Mouse (Mus musculus): Measurements from ENCODE around the gene Gm37240.
"Not testable (repeated sequence)": the region's sequence is repeated elsewhere in the genome, so short reads cannot be mapped to it uniquely, and the experiment has no call there.

The Gm37240 gene

GRCm38 (mm10) chr3:84927168-84927794 is 960.0 kb downstream of the Gm37240 start:
- DNase-seq = no peak

- no peak for DNase-seq
Measured at GRCm38 (mm10) chr3:84926140-84926539, 961.2 kb downstream of the Gm37240 start.

- DNase-seq = no peak
Measured at GRCm38 (mm10) chr3:84925229-84925628, 962.1 kb downstream of the Gm37240 start.

- DNase-seq = no peak
Measured at GRCm38 (mm10) chr3:84923670-84924069, 963.6 kb downstream of the Gm37240 start.

GRCm38 (mm10) chr3:84923256-84923655 is 964.1 kb downstream of the Gm37240 start:
- DNase-seq = no peak

GRCm38 (mm10) chr3:84921704-84922420 is 965.5 kb downstream of the Gm37240 start:
- no peak for DNase-seq

GRCm38 (mm10) chr3:84917903-84918679 is 969.2 kb downstream of the Gm37240 start:
- DNase-seq = no peak

- no peak for DNase-seq
Measured at GRCm38 (mm10) chr3:84914284-84914683, 973.0 kb downstream of the Gm37240 start.

- peak in 1 of 2 experiments; percentile 19 for DNase-seq
Measured at GRCm38 (mm10) chr3:84906528-84906927, 980.8 kb downstream of the Gm37240 start.

- no peak for DNase-seq
Measured at GRCm38 (mm10) chr3:84897952-84898351, 989.4 kb downstream of the Gm37240 start.

GRCm38 (mm10) chr3:84890983-84891382 is 996.3 kb downstream of the Gm37240 start:
- DNase-seq = no peak

- no peak for DNase-seq
Measured at GRCm38 (mm10) chr3:84889648-84890047, 997.7 kb downstream of the Gm37240 start.

GRCm38 (mm10) chr3:84883817-84884483 is 1003.4 kb downstream of the Gm37240 start:
- DNase-seq = peak; percentile 11 to 31

- no peak for DNase-seq
Measured at GRCm38 (mm10) chr3:84876211-84876610, 1011.1 kb downstream of the Gm37240 start.

- no peak for DNase-seq
Measured at GRCm38 (mm10) chr3:84875306-84875705, 1012.0 kb downstream of the Gm37240 start.

- DNase-seq = no peak
Measured at GRCm38 (mm10) chr3:84870126-84870525, 1017.2 kb downstream of the Gm37240 start.

- no peak for DNase-seq
Measured at GRCm38 (mm10) chr3:84867991-84868390, 1019.3 kb downstream of the Gm37240 start.

GRCm38 (mm10) chr3:84867434-84867975 is 1019.8 kb downstream of the Gm37240 start:
- no peak for DNase-seq

GRCm38 (mm10) chr3:84866866-84867265 is 1020.5 kb downstream of the Gm37240 start:
- DNase-seq = no peak

- DNase-seq = no peak
Measured at GRCm38 (mm10) chr3:84865684-84866083, 1021.6 kb downstream of the Gm37240 start.

- not testable (repeated sequence) for DNase-seq
Measured at GRCm38 (mm10) chr3:84861817-84862216, 1025.5 kb downstream of the Gm37240 start.

GRCm38 (mm10) chr3:84860669-84861068 is 1026.6 kb downstream of the Gm37240 start:
- no peak for DNase-seq

GRCm38 (mm10) chr3:84854440-84854839 is 1032.9 kb downstream of the Gm37240 start:
- no peak for DNase-seq
